Comparison of ENCODE assay signal across 26 mouse cellular contexts in the genomic region with DNA sequence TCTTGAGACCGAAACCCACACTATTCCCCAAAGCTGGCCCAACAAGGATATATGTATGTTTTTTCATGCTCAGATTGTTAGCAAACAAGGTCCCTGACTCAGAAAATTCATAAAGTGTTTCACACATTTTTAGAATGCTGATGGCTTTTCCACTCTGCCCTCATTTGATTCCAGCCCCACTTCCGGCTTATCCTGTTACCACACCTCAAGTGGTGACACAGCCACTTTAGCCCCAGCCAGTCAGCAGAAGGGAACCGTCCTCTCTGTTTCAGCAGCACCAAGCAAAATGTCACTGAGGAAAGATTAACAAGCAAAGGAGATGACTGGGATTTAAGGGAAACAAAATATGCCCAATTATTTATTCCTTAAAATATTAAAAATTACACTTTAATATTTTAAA. TPM values are rescaled to one million over a fixed set of nuclear protein-coding genes. Genes with fewer than 3 reads are reported as not detected.
DNase-seq lines count a peak whose midpoint lies in the region; ATAC-seq and TF ChIP-seq lines count a peak whose summit lies in the region.
"Had no signal": no experiment of that assay in that cellular context is flagged by ENCODE, and none has a peak within 500 bp of the region (broad histone marks: within the 10 kb centered on the region; RNA-seq: fewer than 3 reads in every experiment).

No protein-coding gene starts in this region.

- 62% methylated on average over 3 of the region's 3 CpGs for WGBS in lung, postnatal 0 days
- WGBS in lung, adult 2 months, result 67% methylated on average over 3 of the region's 3 CpGs
- 63% methylated on average over 3 of the region's 3 CpGs for WGBS in intestine, postnatal 0 days
- 80% methylated on average over 3 of the region's 3 CpGs for WGBS in stomach, postnatal 0 days

- H3K36me3 ChIP-seq in lung, postnatal 0 days (ENCODE audit: insufficient read depth, low read length), result no peaks in the 10 kb centered on the region
- no peaks in the 10 kb centered on the region for H3K36me3 ChIP-seq in intestine, postnatal 0 days (ENCODE audit: control insufficient read depth, insufficient read depth)
- H3K36me3 ChIP-seq in stomach, postnatal 0 days (ENCODE audit: control insufficient read depth, insufficient read depth, low read length), result no peaks in the 10 kb centered on the region
- H3K36me3 ChIP-seq: embryonic facial prominence, embryonic 15.5 days; heart, embryonic 12.5 days; heart, embryonic 15.5 days had no signal

- no peak overlapping the region for H3K9ac ChIP-seq in lung, postnatal 0 days (replicated peaks; ENCODE audit: low read depth)
- H3K9ac ChIP-seq in intestine, postnatal 0 days (ENCODE audit: low read depth, low read length), result no peak overlapping the region
- no peak overlapping the region for H3K9ac ChIP-seq in stomach, postnatal 0 days (ENCODE audit: low read length)
- H3K9ac ChIP-seq: embryonic facial prominence, embryonic 12.5 days; embryonic facial prominence, embryonic 15.5 days; forebrain, postnatal 0 days; heart, embryonic 12.5 days; heart, embryonic 15.5 days; hindbrain, embryonic 14.5 days had no signal

- intact Hi-C loops in heart, postnatal 10 days (cut with DNase I), result no loop called here

- H3K4me3 ChIP-seq in lung, postnatal 0 days (ENCODE audit: low read depth, low read length), result no peak overlapping the region
- H3K4me3 ChIP-seq in lung, adult 2 months (replicated peaks; ENCODE audit: extremely low read depth, low read depth, low read length), result no peak overlapping the region
- H3K4me3 ChIP-seq in intestine, postnatal 0 days (ENCODE audit: low read depth, low read length), result no peak overlapping the region
- H3K4me3 ChIP-seq in stomach, postnatal 0 days (ENCODE audit: low read depth, low read length), result no peak overlapping the region
- H3K4me3 ChIP-seq: embryonic facial prominence, embryonic 12.5 days; embryonic facial prominence, embryonic 15.5 days; heart, embryonic 12.5 days; heart, embryonic 15.5 days had no signal

- TF ChIP-seq EP300 in lung, postnatal 0 days (IDR thresholded peaks at IDR 0.05), result no peak
- TF ChIP-seq EP300 in stomach, postnatal 0 days (optimal IDR thresholded peaks at IDR 0.05), result no peak

- DNase-seq in lung, postnatal 0 days (ENCODE audit: low spot score), result peak; percentile 36
- DNase-seq in lung, adult 2 months, result no peak
- DNase-seq in lung, postnatal 36 days, result peak; percentile 39
- peak; percentile 19 for DNase-seq in stomach, postnatal 0 days (ENCODE audit: low spot score)
- DNase-seq in spleen, adult 12 weeks (ENCODE audit: low spot score), result no peak
- DNase-seq in heart, postnatal 10 days, result no peak
- DNase-seq in kidney, postnatal 14 days, result no peak
- DNase-seq: adrenal gland, adult 2 months; adrenal gland, postnatal 14 days; cerebellum, adult 11 months; cerebellum, adult 2 months; cerebellum, adult 9-11 months; cerebellum, postnatal 25 days; forebrain, postnatal 0 days; gastrocnemius, postnatal 14 days; heart, adult 11 months; heart, postnatal 14 days; heart, postnatal 4 days had no signal

- TF ChIP-seq CTCF in lung, postnatal 0 days (IDR thresholded peaks at IDR 0.05), result no peak
- no peak for TF ChIP-seq CTCF in lung, adult 2 months (IDR thresholded peaks at IDR 0.05; ENCODE audit: insufficient read depth, low read length)
- no peak for TF ChIP-seq CTCF in intestine, postnatal 0 days (IDR thresholded peaks at IDR 0.05; ENCODE audit: low read depth)
- TF ChIP-seq CTCF in stomach, postnatal 0 days (IDR thresholded peaks at IDR 0.05; ENCODE audit: low read depth), result no peak

- no peaks in the 10 kb centered on the region for H3K27me3 ChIP-seq in lung, postnatal 0 days (replicated peaks; ENCODE audit: insufficient read depth, low read length)
- H3K27me3 ChIP-seq in intestine, postnatal 0 days (replicated peaks; ENCODE audit: control insufficient read depth, insufficient read depth, low read length), result no peaks in the 10 kb centered on the region
- no peaks in the 10 kb centered on the region for H3K27me3 ChIP-seq in stomach, postnatal 0 days (ENCODE audit: control insufficient read depth, insufficient read depth, low read length)
- H3K27me3 ChIP-seq: embryonic facial prominence, embryonic 12.5 days; embryonic facial prominence, embryonic 15.5 days; heart, embryonic 12.5 days; heart, embryonic 15.5 days had no signal

- H3K9me3 ChIP-seq in lung, postnatal 0 days (ENCODE audit: low read length), result no peaks in the 10 kb centered on the region
- H3K9me3 ChIP-seq in intestine, postnatal 0 days (ENCODE audit: control insufficient read depth), result no peaks in the 10 kb centered on the region
- H3K9me3 ChIP-seq in stomach, postnatal 0 days (ENCODE audit: control insufficient read depth, low read length), result no peaks in the 10 kb centered on the region
- H3K9me3 ChIP-seq: embryonic facial prominence, embryonic 12.5 days; embryonic facial prominence, embryonic 15.5 days; heart, embryonic 12.5 days; heart, embryonic 15.5 days had no signal

- TF ChIP-seq POLR2A in lung, adult 2 months (IDR thresholded peaks at IDR 0.05; ENCODE audit: borderline replicate concordance, extremely low read depth, low read depth, low read length), result no peak

- ATAC-seq in lung, postnatal 0 days, result no peak
- ATAC-seq in intestine, postnatal 0 days, result peak; percentile 76
- ATAC-seq in stomach, postnatal 0 days (ENCODE audit: low FRiP score, low TSS enrichment), result no peak
- ATAC-seq: CD4-positive, CD25-positive, alpha-beta regulatory T cell, adult 4 months; forebrain, embryonic 14.5 days; forebrain, postnatal 0 days had no signal

- no peaks in the 10 kb centered on the region for H3K4me1 ChIP-seq in lung, postnatal 0 days (ENCODE audit: insufficient read depth, low read depth, low read length)
- peaks cover 2% of the 10 kb centered on the region; the same call in 1 of the 2 replicates for H3K4me1 ChIP-seq in lung, adult 2 months (ENCODE audit: control insufficient read depth, insufficient read depth, low read length)
- H3K4me1 ChIP-seq in intestine, postnatal 0 days (replicated peaks; ENCODE audit: control insufficient read depth, insufficient read depth, low read length), result 0 out of 2 replicates have a peak, but pooled peaks cover 5% of the 10 kb centered on the region
- H3K4me1 ChIP-seq in stomach, postnatal 0 days (replicated peaks; ENCODE audit: control insufficient read depth, insufficient read depth), result no peaks in the 10 kb centered on the region
- H3K4me1 ChIP-seq: embryonic facial prominence, embryonic 12.5 days; embryonic facial prominence, embryonic 15.5 days had no signal

- no peak overlapping the region for H3K27ac ChIP-seq in lung, postnatal 0 days (ENCODE audit: low read length)
- peak overlapping the region; percentile 22 for H3K27ac ChIP-seq in intestine, postnatal 0 days (ENCODE audit: low read depth, low read length)
- H3K27ac ChIP-seq in stomach, postnatal 0 days (replicated peaks), result no peak overlapping the region
- H3K27ac ChIP-seq: embryonic facial prominence, embryonic 12.5 days; embryonic facial prominence, embryonic 15.5 days; heart, embryonic 15.5 days; hindbrain, embryonic 14.5 days had no signal

- H3K4me2 ChIP-seq in lung, postnatal 0 days (replicated peaks; ENCODE audit: low read depth, low read length), result no peak overlapping the region
- H3K4me2 ChIP-seq in intestine, postnatal 0 days (replicated peaks; ENCODE audit: low read depth), result no peak overlapping the region
- H3K4me2 ChIP-seq in stomach, postnatal 0 days (replicated peaks; ENCODE audit: low read depth), result no peak overlapping the region
- H3K4me2 ChIP-seq: embryonic facial prominence, embryonic 12.5 days; embryonic facial prominence, embryonic 15.5 days; heart, embryonic 12.5 days; heart, embryonic 15.5 days; hindbrain, embryonic 14.5 days had no signal

RNA-seq across cellular contexts. Expression of gene Tle4, which starts 50.0 kb away (rescaled TPM):
- 12.1 and 12.9 TPM in 2 replicates for polyA plus RNA-seq in lung, postnatal 0 days (2015; fragmentation: Nextera tagmentation; extraction: Ambion mirVana)
- polyA plus RNA-seq in lung, adult 2 months (2012; rRNA removed), result 13.2 and 16.0 TPM in 2 replicates
- 18.5 and 18.9 TPM in 2 replicates for polyA plus RNA-seq in intestine, postnatal 0 days (2015; fragmentation: Nextera tagmentation; extraction: Ambion mirVana)
- 5.1 and 5.7 TPM in 2 replicates for polyA plus RNA-seq in stomach, postnatal 0 days (2015; fragmentation: Nextera tagmentation; extraction: Ambion mirVana)
- total RNA-seq in heart, postnatal 10 days (2021), result 10 to 100 TPM; 10.8 to 12.1 TPM

Comparison
In these comparisons a context has a peak if more than half of its experiments do, and no peak if none do; other contexts are left out.
1. DNase-seq: peak in lung, postnatal 0 days (single experiment), lung, postnatal 36 days (single experiment) and stomach, postnatal 0 days (single experiment); none in lung, adult 2 months (single experiment), spleen, adult 12 weeks (single experiment), heart, postnatal 10 days (0 of 2) and kidney, postnatal 14 days (single experiment).